Mouse (Mus musculus) lung, adult 2 months (tissue): ENCODE data around the gene Cox5b.

Source experiments
- CTCF ChIP-seq: fragments of 200-500 bp; IDR thresholded peaks from 2 replicates; pipeline ENCODE4 v1.5.1; 2011; ENCODE audit warnings: mild to moderate bottlenecking, low read length, control low read depth; ENCODE audit not compliant: insufficient read depth
- POLR2A ChIP-seq: fragments of 200-500 bp; IDR thresholded peaks from 2 replicates; pipeline ENCODE4 v1.6.1; 2011; ENCODE audit warnings: low read depth, mild to moderate bottlenecking, control low read depth, low read length, borderline replicate concordance; ENCODE audit errors: extremely low read depth

DNA sequence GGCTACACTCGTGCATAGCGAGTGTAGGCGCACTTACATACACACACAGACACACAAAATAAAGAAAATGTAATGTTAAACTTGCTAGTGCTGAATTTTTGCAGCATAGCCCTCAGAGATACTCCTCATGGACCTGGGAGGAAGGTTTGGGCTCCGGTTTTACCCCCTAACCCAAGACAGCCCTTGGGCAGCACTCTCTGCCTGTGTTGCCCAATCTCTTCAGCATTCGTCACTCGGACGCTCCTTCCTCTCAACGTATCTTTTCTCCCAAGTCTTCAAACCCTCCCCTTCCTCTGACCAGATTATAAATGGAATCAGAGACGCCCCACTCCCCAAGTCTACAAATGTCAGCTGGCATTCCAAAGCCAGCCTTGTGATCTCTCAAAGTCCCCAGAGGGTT lies 51.8 kb downstream of the Cox5b start:
- TF ChIP-seq POLR2A: no peak
- TF ChIP-seq CTCF: no peak
